Mouse (Mus musculus): ENCODE data around the gene Mgat5. TPM values are rescaled to one million over a fixed set of nuclear protein-coding genes. Genes with fewer than 3 reads are reported as not detected.

Mgat5 gene
- total and polyA plus RNA-seq, 2 experiments from 2014 or later, result 2.1 to 11.2 TPM

GRCm38 (mm10) chr1:127444836-127445485, 240.1 kb downstream of the Mgat5 start:
- H3K4me3 ChIP-seq (ENCODE audit: low read depth, low read length), result no peak overlapping the region
- H3K27me3 ChIP-seq (ENCODE audit: control insufficient read depth, insufficient read depth, low read length), result no peaks in the 10 kb centered on the region
- 52% methylated on average over 5 of the region's 5 CpGs for WGBS
- H3K9ac ChIP-seq (replicated peaks; ENCODE audit: low read depth, low read length), result no peak overlapping the region
- no peak overlapping the region for H3K4me2 ChIP-seq (ENCODE audit: low read depth, low read length)
- no peak overlapping the region for H3K27ac ChIP-seq (ENCODE audit: low read depth)
- peak; percentile 15 for DNase-seq (ENCODE audit: low spot score)
- peaks cover 19% of the 10 kb centered on the region for H3K4me1 ChIP-seq (ENCODE audit: control insufficient read depth, insufficient read depth)
- ATAC-seq (ENCODE audit: insufficient read depth, low read depth), result no peak
- H3K9me3 ChIP-seq (replicated peaks; ENCODE audit: control insufficient read depth, low read length), result 0 out of 2 replicates have a peak, but pooled peaks cover 5% of the 10 kb centered on the region
- H3K36me3 ChIP-seq (replicated peaks; ENCODE audit: control insufficient read depth, insufficient read depth, low read length), result peaks cover 30% of the 10 kb centered on the region
- TF ChIP-seq CTCF (IDR thresholded peaks at IDR 0.05; ENCODE audit: low read depth), result no peak
- TF ChIP-seq EP300 (IDR thresholded peaks at IDR 0.05; ENCODE audit: low read depth), result no peak

GRCm38 (mm10) chr1:127453397-127453796, 248.6 kb downstream of the Mgat5 start:
- no peak overlapping the region for H3K4me2 ChIP-seq (ENCODE audit: low read depth, low read length)
- no peak overlapping the region for H3K27ac ChIP-seq (ENCODE audit: low read depth)
- ATAC-seq (ENCODE audit: insufficient read depth, low read depth), result no peak
- WGBS, result 92% methylated on average over 6 of the region's 6 CpGs
- no peak for TF ChIP-seq CTCF (IDR thresholded peaks at IDR 0.05; ENCODE audit: low read depth)
- TF ChIP-seq EP300 (IDR thresholded peaks at IDR 0.05; ENCODE audit: low read depth), result no peak
- H3K9ac ChIP-seq (replicated peaks; ENCODE audit: low read depth, low read length), result no peak overlapping the region
- H3K36me3 ChIP-seq (replicated peaks; ENCODE audit: control insufficient read depth, insufficient read depth, low read length), result peaks cover 9% of the 10 kb centered on the region
- H3K27me3 ChIP-seq (ENCODE audit: control insufficient read depth, insufficient read depth, low read length), result no peaks in the 10 kb centered on the region
- DNase-seq (ENCODE audit: low spot score), result no peak
- no peak overlapping the region for H3K4me3 ChIP-seq (ENCODE audit: low read depth, low read length)
- H3K9me3 ChIP-seq (replicated peaks; ENCODE audit: control insufficient read depth, low read length), result 0 out of 2 replicates have a peak, but pooled peaks cover 3% of the 10 kb centered on the region
- no peaks in the 10 kb centered on the region for H3K4me1 ChIP-seq (ENCODE audit: control insufficient read depth, insufficient read depth)

GRCm38 (mm10) chr1:127459015-127459451, 254.2 kb downstream of the Mgat5 start:
- peak; percentile 94 for TF ChIP-seq CTCF (IDR thresholded peaks at IDR 0.05; ENCODE audit: low read depth)
- no peak for TF ChIP-seq EP300 (IDR thresholded peaks at IDR 0.05; ENCODE audit: low read depth)
- Histone ChIP-seq H3K9ac (replicated peaks; ENCODE audit: low read depth, low read length) (no peak overlapping the region), H3K4me2 (ENCODE audit: low read depth, low read length) (no peak overlapping the region), H3K9me3 (replicated peaks; ENCODE audit: control insufficient read depth, low read length) (no peaks in the 10 kb centered on the region), H3K27me3 (ENCODE audit: control insufficient read depth, insufficient read depth, low read length) (no peaks in the 10 kb centered on the region), H3K36me3 (replicated peaks; ENCODE audit: control insufficient read depth, insufficient read depth, low read length) (peaks cover 11% of the 10 kb centered on the region), H3K27ac (ENCODE audit: low read depth) (no peak overlapping the region), H3K4me1 (ENCODE audit: control insufficient read depth, insufficient read depth) (no peaks in the 10 kb centered on the region), H3K4me3 (ENCODE audit: low read depth, low read length) (no peak overlapping the region)
- ATAC-seq (ENCODE audit: insufficient read depth, low read depth) (peak; percentile 66; the same call in 1 of the 2 replicates), DNase-seq (ENCODE audit: low spot score) (peak; percentile 52)
- 15% methylated on average over 6 of the region's 6 CpGs for WGBS

- Histone ChIP-seq H3K36me3 (replicated peaks; ENCODE audit: control insufficient read depth, insufficient read depth, low read length) (peaks cover 11% of the 10 kb centered on the region), H3K4me1 (ENCODE audit: control insufficient read depth, insufficient read depth) (0 out of 2 replicates have a peak, but pooled peaks cover under 1% of the 10 kb centered on the region), H3K4me3 (ENCODE audit: low read depth, low read length) (no peak overlapping the region), H3K4me2 (ENCODE audit: low read depth, low read length) (no peak overlapping the region), H3K9me3 (replicated peaks; ENCODE audit: control insufficient read depth, low read length) (no peaks in the 10 kb centered on the region), H3K9ac (replicated peaks; ENCODE audit: low read depth, low read length) (no peak overlapping the region), H3K27me3 (ENCODE audit: control insufficient read depth, insufficient read depth, low read length) (no peaks in the 10 kb centered on the region), H3K27ac (ENCODE audit: low read depth) (no peak overlapping the region)
- ATAC-seq (ENCODE audit: insufficient read depth, low read depth) (no peak), DNase-seq (ENCODE audit: low spot score) (no peak)
- 85% methylated on average over 7 of the region's 7 CpGs for WGBS
- TF ChIP-seq EP300 (IDR thresholded peaks at IDR 0.05; ENCODE audit: low read depth) (no peak), CTCF (IDR thresholded peaks at IDR 0.05; ENCODE audit: low read depth) (no peak)
Observed at GRCm38 (mm10) chr1:127459576-127459975, 254.8 kb downstream of the Mgat5 start.

GRCm38 (mm10) chr1:127461017-127461416, 256.2 kb downstream of the Mgat5 start:
- ATAC-seq (ENCODE audit: insufficient read depth, low read depth), result no peak
- no peak for TF ChIP-seq CTCF (IDR thresholded peaks at IDR 0.05; ENCODE audit: low read depth)
- no peak for TF ChIP-seq EP300 (IDR thresholded peaks at IDR 0.05; ENCODE audit: low read depth)
- H3K27ac ChIP-seq (ENCODE audit: low read depth), result no peak overlapping the region
- H3K27me3 ChIP-seq (ENCODE audit: control insufficient read depth, insufficient read depth, low read length), result no peaks in the 10 kb centered on the region
- H3K4me1 ChIP-seq (ENCODE audit: control insufficient read depth, insufficient read depth), result 0 out of 2 replicates have a peak, but pooled peaks cover 7% of the 10 kb centered on the region
- no peak overlapping the region for H3K4me3 ChIP-seq (ENCODE audit: low read depth, low read length)
- WGBS, result 45% methylated on average over 9 of the region's 9 CpGs
- no peaks in the 10 kb centered on the region for H3K9me3 ChIP-seq (replicated peaks; ENCODE audit: control insufficient read depth, low read length)
- H3K9ac ChIP-seq (replicated peaks; ENCODE audit: low read depth, low read length), result no peak overlapping the region
- peaks cover 11% of the 10 kb centered on the region for H3K36me3 ChIP-seq (replicated peaks; ENCODE audit: control insufficient read depth, insufficient read depth, low read length)
- no peak overlapping the region for H3K4me2 ChIP-seq (ENCODE audit: low read depth, low read length)
- no peak for DNase-seq (ENCODE audit: low spot score)

All from heart, postnatal 0 days (tissue).